Comparison of ENCODE assay signal across 15 mouse cellular contexts in genomic region chr3:51805488-51806318, GRCm38 (mm10).
DNase-seq lines count a peak whose midpoint lies in the region; ATAC-seq lines count a peak whose summit lies in the region.
"Had no signal": no experiment of that assay in that cellular context is flagged by ENCODE, and none has a peak within 500 bp of the region (broad histone marks: within the 10 kb centered on the region; RNA-seq: fewer than 3 reads in every experiment).

No protein-coding gene starts in this region.

- no peaks in the 10 kb centered on the region for H3K9me3 ChIP-seq in limb, embryonic 11.5 days (ENCODE audit: control insufficient read depth, low read length)
- no peaks in the 10 kb centered on the region for H3K9me3 ChIP-seq in limb, embryonic 10.5 days (replicated peaks)
- no peaks in the 10 kb centered on the region for H3K9me3 ChIP-seq in midbrain, embryonic 12.5 days
- H3K9me3 ChIP-seq: embryonic facial prominence, embryonic 15.5 days had no signal

- no peak overlapping the region for H3K4me3 ChIP-seq in limb, embryonic 11.5 days (ENCODE audit: low read depth, low read length)
- H3K4me3 ChIP-seq in limb, embryonic 10.5 days = no peak overlapping the region
- no peak overlapping the region for H3K4me3 ChIP-seq in midbrain, embryonic 12.5 days
- H3K4me3 ChIP-seq: embryonic facial prominence, embryonic 15.5 days had no signal

- 34% methylated on average over 13 of the region's 13 CpGs for WGBS in limb, embryonic 11.5 days
- WGBS in limb, embryonic 10.5 days = 46% methylated on average over 13 of the region's 13 CpGs
- 22% methylated on average over 13 of the region's 13 CpGs for WGBS in midbrain, embryonic 12.5 days

- ATAC-seq in limb, embryonic 11.5 days (ENCODE audit: insufficient number of reproducible peaks, low FRiP score, low TSS enrichment, low read depth) = no peak
- ATAC-seq in midbrain, embryonic 12.5 days (ENCODE audit: low FRiP score, low read depth) = peak; percentile 89
- no peak for ATAC-seq in activated CD4-positive, CD25-positive, alpha-beta regulatory T cell, adult 4 months

- no peak overlapping the region for H3K9ac ChIP-seq in limb, embryonic 11.5 days (ENCODE audit: low read length)
- H3K9ac ChIP-seq in midbrain, embryonic 12.5 days (replicated peaks) = no peak overlapping the region
- H3K9ac ChIP-seq: embryonic facial prominence, embryonic 15.5 days had no signal

- no peaks in the 10 kb centered on the region for H3K27me3 ChIP-seq in limb, embryonic 11.5 days (ENCODE audit: control insufficient read depth, insufficient read depth, low read length)
- no peaks in the 10 kb centered on the region for H3K27me3 ChIP-seq in limb, embryonic 10.5 days (ENCODE audit: low read depth, poor library complexity, severe bottlenecking)
- H3K27me3 ChIP-seq in midbrain, embryonic 12.5 days = no peaks in the 10 kb centered on the region; the same call in 1 of the 2 replicates
- H3K27me3 ChIP-seq: embryonic facial prominence, embryonic 15.5 days had no signal

- DNase-seq in limb, embryonic 11.5 days (ENCODE audit: low spot score) = peak; percentile 43
- no peak for DNase-seq in limb, embryonic 10.5 days (ENCODE audit: low spot score)
- DNase-seq in forelimb bud, embryonic 11.5 days (ENCODE audit: low read depth, low spot score) = peak; percentile 36
- peak; percentile 88 for DNase-seq in retina, postnatal 1 day
- no peak for DNase-seq in layer of hippocampus, adult 8-10 months (ENCODE audit: low spot score in 2 of 2)
- DNase-seq in cerebellum, adult 18-20 months = no peak
- DNase-seq: adrenal gland, adult 2 months; B cell, adult 2 months; gastrocnemius, postnatal 10 days; kidney, adult 11 months had no signal

- H3K27ac ChIP-seq in limb, embryonic 11.5 days (replicated peaks; ENCODE audit: low read depth, low read length) = no peak overlapping the region
- no peak overlapping the region for H3K27ac ChIP-seq in limb, embryonic 10.5 days
- H3K27ac ChIP-seq in midbrain, embryonic 12.5 days (replicated peaks) = peak overlapping the region; percentile 72
- H3K27ac ChIP-seq: embryonic facial prominence, embryonic 15.5 days; macrophage had no signal

- no peaks in the 10 kb centered on the region for H3K36me3 ChIP-seq in limb, embryonic 11.5 days (ENCODE audit: control insufficient read depth, insufficient read depth, low read length)
- H3K36me3 ChIP-seq in limb, embryonic 10.5 days = no peaks in the 10 kb centered on the region
- no peaks in the 10 kb centered on the region for H3K36me3 ChIP-seq in midbrain, embryonic 12.5 days
- H3K36me3 ChIP-seq: embryonic facial prominence, embryonic 15.5 days had no signal

- no peak overlapping the region for H3K4me2 ChIP-seq in limb, embryonic 11.5 days (ENCODE audit: low read depth, severe bottlenecking)
- no peak overlapping the region for H3K4me2 ChIP-seq in midbrain, embryonic 12.5 days (replicated peaks)
- H3K4me2 ChIP-seq: embryonic facial prominence, embryonic 15.5 days; liver, embryonic 11.5 days had no signal

- peaks cover 19% of the 10 kb centered on the region for H3K4me1 ChIP-seq in limb, embryonic 11.5 days (ENCODE audit: control insufficient read depth, insufficient read depth, low read length)
- peaks cover 55% of the 10 kb centered on the region for H3K4me1 ChIP-seq in limb, embryonic 10.5 days
- peaks cover 66% of the 10 kb centered on the region for H3K4me1 ChIP-seq in midbrain, embryonic 12.5 days

Comparison
In these comparisons a context has a peak if more than half of its experiments do, and no peak if none do; other contexts are left out.
1. DNase-seq: peak in limb, embryonic 11.5 days (single experiment), forelimb bud, embryonic 11.5 days (single experiment) and retina, postnatal 1 day (single experiment); none in limb, embryonic 10.5 days (single experiment), layer of hippocampus, adult 8-10 months (0 of 2) and cerebellum, adult 18-20 months (0 of 2).